Mouse (Mus musculus) frontal cortex, adult 2 months (tissue): ENCODE measurements around the gene Eml3. TPM values are rescaled to one million over a fixed set of nuclear protein-coding genes. Genes with fewer than 3 reads are reported as not detected.
"Not testable (repeated sequence)": the region's sequence is repeated elsewhere in the genome, so short reads cannot be mapped to it uniquely, and the experiment has no call there.

Experiments
- DNase-seq, 2 experiments: peaks; one replicate each; pipeline ENCODE4 v3.0.0; 2022; ENCODE audit warnings: low spot score in 1 of 2; ENCODE audit errors: extremely low spot score in 1 of 2
- polyA plus RNA-seq: library from polyadenylated mRNA; depleted of rRNA; stranded (reverse); fragments of >200 nt; gene quantifications from 2 replicates; pipeline ENCODE4 v1.2.3, GENCODE M21; 2012; rRNA removed

Gene Eml3
- 13.9 and 14.1 TPM in 2 replicates for polyA plus RNA-seq

GRCm38 (mm10) chr19:8929224-8930088 lies at the start of gene Eml3, which contains the start of gene Rom1:
Eml3 (plus strand) TSS chr19:8929552.
Rom1 (minus strand) TSS chr19:8929356.
- no peak for DNase-seq

GRCm38 (mm10) chr19:8880311-8881033 lies 48.9 kb upstream of the Eml3 start, which contains the start of gene Uqcc3:
Uqcc3 (minus strand) TSS chr19:8880923.
- DNase-seq, result peak; percentile 88 to 93

- DNase-seq, result no peak
These were observed 48.3 kb upstream of the Eml3 start for GRCm38 (mm10) chr19:8881034-8881392.

GRCm38 (mm10) chr19:8883616-8884015 lies 45.7 kb upstream of the Eml3 start, which contains the start of the genes Lbhd1 and Gm49403:
Lbhd1 (plus strand) TSS chr19:8883732.
Gm49403 (plus strand) TSS chr19:8883930.
- no peak for DNase-seq

- DNase-seq, result no peak
These were observed 42.3 kb upstream of the Eml3 start for GRCm38 (mm10) chr19:8886916-8887584.

GRCm38 (mm10) chr19:8887585-8888463 lies 41.5 kb upstream of the Eml3 start:
- DNase-seq, result no peak

- peak; percentile 88 to 96 for DNase-seq
These were observed 40.6 kb upstream of the Eml3 start, which contains the start of the genes 1810009A15Rik and Gm49416 for GRCm38 (mm10) chr19:8888511-8889385. 1810009A15Rik (plus strand) TSS chr19:8888853. Gm49416 (plus strand) TSS chr19:8888926.

GRCm38 (mm10) chr19:8892829-8893766 lies 36.3 kb upstream of the Eml3 start, which contains the start of gene Ints5:
Ints5 (plus strand) TSS chr19:8893005.
- DNase-seq, result peak; percentile 69 to 92

- no peak for DNase-seq
These were observed 33.9 kb upstream of the Eml3 start for GRCm38 (mm10) chr19:8895397-8895960.

- DNase-seq, result not testable (repeated sequence)
These were observed 33.1 kb upstream of the Eml3 start for GRCm38 (mm10) chr19:8896231-8896630.

- not testable (repeated sequence) for DNase-seq
These were observed 32.0 kb upstream of the Eml3 start for GRCm38 (mm10) chr19:8897211-8897864.

- DNase-seq, result peak; percentile 95 to 97
These were observed 31.4 kb upstream of the Eml3 start, which contains the start of gene Ganab for GRCm38 (mm10) chr19:8897865-8898495. Ganab (plus strand) TSS chr19:8898071.

GRCm38 (mm10) chr19:8898576-8898975 lies 30.8 kb upstream of the Eml3 start:
- DNase-seq, result no peak

GRCm38 (mm10) chr19:8899079-8899478 lies 30.3 kb upstream of the Eml3 start:
- no peak for DNase-seq

GRCm38 (mm10) chr19:8903412-8903811 lies 25.9 kb upstream of the Eml3 start:
- DNase-seq, result no peak

- DNase-seq, result no peak
These were observed 20.8 kb upstream of the Eml3 start for GRCm38 (mm10) chr19:8908531-8908930.
